Mouse (Mus musculus) lung, adult 2 months (tissue): ENCODE results near the gene Nup133.

Source experiments
- CTCF ChIP-seq: fragments of 200-500 bp; IDR thresholded peaks from 2 replicates; pipeline ENCODE4 v1.5.1; 2011; ENCODE audit warnings: mild to moderate bottlenecking, low read length, control low read depth; ENCODE audit not compliant: insufficient read depth
- POLR2A ChIP-seq: fragments of 200-500 bp; IDR thresholded peaks from 2 replicates; pipeline ENCODE4 v1.6.1; 2011; ENCODE audit warnings: low read depth, mild to moderate bottlenecking, control low read depth, low read length, borderline replicate concordance; ENCODE audit errors: extremely low read depth

DNA sequence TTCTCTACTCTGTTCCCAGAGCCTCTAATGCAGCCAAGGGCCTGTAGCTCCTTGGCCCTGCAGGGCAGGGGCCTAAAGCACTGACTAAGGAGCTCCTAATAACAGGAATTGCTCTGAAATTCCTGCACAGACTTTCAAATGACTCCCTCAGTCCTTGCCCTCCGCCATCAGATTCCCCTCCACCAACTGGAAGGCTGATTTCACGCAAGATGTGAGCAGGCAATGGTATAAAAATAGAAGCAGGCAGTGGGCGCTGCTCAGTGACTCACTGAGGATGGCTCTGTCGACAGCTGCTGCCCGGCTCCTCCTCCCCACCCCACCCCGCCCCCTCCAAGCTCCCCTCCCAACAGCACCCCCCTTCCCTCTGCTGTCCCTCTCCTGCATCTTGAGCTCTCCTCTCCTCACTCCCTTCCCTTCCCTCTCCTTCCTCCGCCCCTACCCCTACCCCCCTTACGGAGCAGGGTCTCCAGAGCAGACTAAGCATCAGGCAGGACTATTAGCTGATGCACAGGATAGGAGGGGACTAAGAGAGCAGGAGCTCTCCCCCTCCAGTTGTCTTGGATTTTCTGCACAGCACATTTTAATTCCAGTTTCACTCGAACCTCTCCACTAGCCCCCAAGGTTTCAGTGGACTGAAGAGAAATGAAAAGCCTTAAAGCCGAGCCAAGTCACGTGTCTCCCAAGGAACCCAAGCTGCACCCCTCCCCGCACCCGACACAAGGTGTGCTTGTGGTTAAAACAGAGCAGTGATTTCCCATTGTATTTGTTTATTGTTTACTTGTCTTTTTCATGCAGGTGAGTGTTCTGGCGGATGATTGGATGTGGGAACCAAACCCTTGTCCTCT lies 64.1 kb downstream of the Nup133 start:
- TF ChIP-seq POLR2A (no peak), CTCF (no peak)
